Mouse (Mus musculus) CH12F3 (cell line): ENCODE measurements around the gene Gm10518.
"Not testable (repeated sequence)": the region's sequence is repeated elsewhere in the genome, so short reads cannot be mapped to it uniquely, and the experiment has no call there.

Source experiments
- in situ Hi-C: fragments of 300-500 bp; cut with MboI; formaldehyde crosslinking; loops from 2 replicates; pipeline ENCODE4 v1.14.3; 2020; ENCODE audit warnings: low sequenced_read_pairs

Gm10518 gene

GRCm38 (mm10) chr1:179802610-179803512 is at the start of gene Gm10518:
Gene Gm10518 (plus strand): TSS chr1:179803376.
- in situ Hi-C loops: no loop called here

DNA sequence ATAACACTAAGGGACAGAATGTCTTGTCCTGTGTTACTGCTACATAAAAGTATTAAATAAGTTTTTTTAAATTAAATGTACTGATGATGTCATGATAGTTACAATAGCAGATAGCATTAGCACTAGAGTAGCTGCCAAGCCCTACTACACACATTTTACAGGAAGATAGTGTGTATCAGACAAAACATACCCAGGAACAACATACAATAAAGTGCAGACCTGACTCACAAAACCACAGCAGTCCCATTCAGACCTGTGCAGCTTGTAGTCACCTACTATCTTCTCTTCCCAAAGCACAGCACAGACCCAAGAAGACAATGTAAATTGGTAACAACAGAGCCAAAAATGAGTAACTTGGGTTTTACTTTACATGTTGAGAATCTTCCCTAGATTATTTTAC is 46.7 kb upstream of the Gm10518 start:
- in situ Hi-C loops: no loop called here

DNA sequence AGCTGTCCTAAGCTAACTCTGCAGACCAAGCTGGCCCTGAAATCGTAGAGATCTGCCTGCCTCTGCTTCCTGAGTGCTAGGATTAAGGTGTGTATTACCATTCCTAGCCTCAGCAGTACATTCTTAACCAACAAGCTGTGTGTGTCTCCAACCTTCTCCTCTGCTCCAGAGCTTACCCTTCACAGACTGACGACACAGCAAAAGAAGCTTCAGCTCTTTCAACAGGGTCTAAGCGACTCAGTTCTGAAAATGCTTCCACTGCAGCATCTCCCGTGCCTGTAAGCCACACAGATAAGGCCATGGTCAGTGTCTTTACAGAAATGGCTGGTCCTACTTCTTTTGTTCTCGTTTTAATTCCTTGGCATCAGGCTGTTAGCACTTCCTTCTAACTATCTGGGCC is 43.1 kb upstream of the Gm10518 start:
- in situ Hi-C loops: no loop called here

- in situ Hi-C loops: no loop called here
These were observed 42.6 kb upstream of the Gm10518 start for GRCm38 (mm10) chr1:179760553-179760952.

DNA sequence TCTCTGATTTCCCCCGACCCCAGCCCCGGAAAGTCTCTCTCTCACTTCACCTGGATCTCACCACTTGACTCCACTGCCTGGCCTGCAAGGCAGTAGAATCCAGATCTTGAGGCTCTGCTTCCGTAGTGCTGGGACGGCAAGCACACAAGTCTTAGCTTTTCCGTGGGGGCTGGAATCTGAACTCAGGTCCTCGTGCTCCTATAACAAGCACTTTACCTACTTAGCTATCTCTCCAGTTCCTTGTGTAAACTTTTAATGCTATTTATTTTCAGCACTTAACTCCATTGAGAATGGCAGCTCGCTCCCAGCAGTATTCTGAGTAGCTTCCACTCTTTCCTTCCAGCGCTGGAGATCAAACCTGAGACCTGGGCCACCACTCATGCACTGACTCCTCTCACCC is 26.3 kb upstream of the Gm10518 start:
- in situ Hi-C loops: no loop called here

- in situ Hi-C loops: no loop called here
These were observed 19.1 kb upstream of the Gm10518 start for GRCm38 (mm10) chr1:179784098-179784497.

DNA sequence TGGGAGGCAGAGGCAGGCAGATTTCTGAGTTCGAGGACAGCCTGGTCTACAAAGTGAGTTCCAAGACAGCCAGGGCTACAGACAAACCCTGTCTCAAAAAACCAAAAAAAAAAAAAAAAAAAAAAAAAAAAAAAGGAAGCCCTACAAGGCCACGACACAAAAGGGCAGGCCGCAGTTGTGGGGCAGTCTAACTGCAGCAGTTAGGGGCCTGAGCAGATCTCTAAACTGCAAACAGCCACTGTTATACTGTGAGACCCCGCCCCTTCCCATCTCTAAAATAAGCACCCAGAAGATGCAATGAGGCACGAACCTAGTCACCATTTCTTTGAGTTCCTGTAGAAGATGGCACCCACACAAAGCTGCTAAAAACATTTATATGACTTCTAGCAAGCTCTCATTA is 17.7 kb upstream of the Gm10518 start:
- in situ Hi-C loops: no loop called here

DNA sequence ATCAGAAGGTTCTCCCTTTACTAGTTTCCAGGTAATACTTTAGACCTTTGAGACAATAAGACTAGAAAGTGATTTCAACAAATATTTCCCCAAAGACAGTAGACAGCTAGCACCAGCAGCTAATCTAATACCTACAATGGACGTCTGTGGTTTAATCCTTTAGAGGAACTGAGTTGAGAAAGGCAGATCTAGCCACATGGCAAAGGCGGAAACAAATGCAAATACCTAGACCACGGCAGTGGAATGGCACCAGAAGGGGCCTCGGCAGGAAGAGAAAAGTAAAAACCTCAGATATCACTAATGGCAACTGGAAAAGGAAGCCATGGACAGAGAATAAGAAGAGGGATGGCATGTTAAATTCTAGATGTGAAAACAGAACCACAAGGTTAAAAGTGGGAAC is 15.9 kb upstream of the Gm10518 start:
- in situ Hi-C loops: no loop called here

GRCm38 (mm10) chr1:179798794-179799193 is 4.4 kb upstream of the Gm10518 start:
- in situ Hi-C loops: no loop called here

DNA sequence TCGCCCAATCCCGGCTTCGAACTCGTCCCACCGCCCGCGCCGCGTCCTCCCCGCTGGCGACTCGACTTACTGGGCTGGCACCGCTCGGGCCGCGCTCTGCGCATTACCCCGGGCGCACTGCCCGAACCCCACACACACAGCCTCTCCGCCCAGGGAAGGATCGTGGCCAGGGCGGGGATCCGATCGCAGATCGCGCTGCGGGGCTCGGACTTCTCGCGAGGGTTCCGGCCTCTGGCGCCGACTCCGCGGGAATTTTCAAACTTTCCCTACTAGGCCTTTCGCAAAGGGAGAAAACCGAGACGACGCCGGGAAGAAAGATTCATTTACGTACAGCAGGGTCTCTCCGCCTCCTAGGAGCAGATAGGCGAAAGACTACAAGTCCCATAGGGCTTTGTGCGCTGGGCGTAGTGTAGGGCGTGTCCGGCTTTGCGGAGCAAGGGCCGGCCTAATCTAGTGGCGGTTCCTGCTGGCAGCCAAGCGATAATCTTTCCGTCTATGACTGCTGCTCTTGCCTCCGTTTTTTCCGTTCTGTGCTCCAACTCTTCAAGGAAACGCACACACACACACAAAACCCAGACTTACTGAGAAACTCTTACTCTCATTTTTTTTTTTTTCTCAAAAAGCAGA is 450 bp downstream of the Gm10518 start, which contains the start of gene Ahctf1:
TSS of gene Ahctf1 (minus strand) at position 168 of the 627 bp plus-strand sequence.
- in situ Hi-C loops: no loop called here

DNA sequence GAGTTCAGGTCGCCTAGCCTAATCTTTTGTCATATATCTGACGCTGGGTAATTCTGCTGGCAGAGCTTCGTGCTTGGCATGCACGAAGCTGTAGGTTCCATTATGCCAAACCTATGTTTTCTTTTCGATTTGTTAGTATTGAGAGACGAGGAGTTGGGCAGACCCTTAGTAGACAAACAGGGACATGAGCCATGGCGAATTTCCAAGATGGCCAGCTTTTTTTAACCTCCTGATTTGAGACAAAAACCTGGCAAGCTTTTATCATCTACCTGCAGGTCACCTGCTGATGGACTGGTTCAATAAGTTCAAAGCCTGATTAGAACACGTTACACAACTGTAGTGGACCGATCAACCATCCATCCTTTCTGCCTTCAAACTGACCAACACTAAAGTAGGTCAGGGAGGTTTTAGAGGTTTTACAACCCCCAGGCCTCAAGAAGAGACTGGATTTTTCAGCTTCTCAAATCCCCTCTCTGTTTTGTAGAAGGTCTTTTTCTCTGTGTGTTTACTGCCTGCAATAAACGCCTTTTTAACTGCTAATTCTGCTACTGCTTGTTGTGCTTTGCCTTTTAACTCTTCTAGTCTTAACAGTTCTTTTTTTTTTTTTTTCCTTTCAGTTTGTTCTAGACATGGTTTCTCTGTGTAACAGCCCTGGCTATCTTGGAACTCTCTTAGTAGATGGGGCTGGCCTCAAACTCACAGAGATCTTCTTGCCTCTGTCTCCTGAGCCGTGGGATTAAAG is 1.1 kb downstream of the Gm10518 start:
- in situ Hi-C loops: no loop called here

DNA sequence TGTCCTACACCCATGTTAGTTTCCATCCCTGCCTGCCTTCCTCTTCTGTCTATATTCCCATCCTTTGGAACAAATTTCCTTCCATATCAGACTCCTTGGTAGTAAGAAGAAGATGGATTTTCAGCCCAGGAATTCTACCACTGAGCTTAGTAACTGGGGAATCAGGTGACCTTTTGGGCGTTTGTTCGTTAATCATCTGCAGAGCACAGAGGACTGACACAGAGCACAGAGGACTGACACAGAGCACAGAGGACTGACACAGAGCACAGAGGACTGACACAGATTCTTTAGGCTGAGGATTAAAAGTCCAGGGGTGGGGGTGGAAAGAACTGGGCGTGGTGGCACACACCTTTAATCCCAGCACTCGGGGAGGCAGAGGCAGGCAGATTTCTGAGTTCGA is 2.6 kb downstream of the Gm10518 start:
- in situ Hi-C loops: no loop called here

GRCm38 (mm10) chr1:179807468-179807867 is 4.3 kb downstream of the Gm10518 start:
- in situ Hi-C loops: no loop called here

GRCm38 (mm10) chr1:179808300-179808699 is 5.1 kb downstream of the Gm10518 start:
- in situ Hi-C loops: no loop called here

DNA sequence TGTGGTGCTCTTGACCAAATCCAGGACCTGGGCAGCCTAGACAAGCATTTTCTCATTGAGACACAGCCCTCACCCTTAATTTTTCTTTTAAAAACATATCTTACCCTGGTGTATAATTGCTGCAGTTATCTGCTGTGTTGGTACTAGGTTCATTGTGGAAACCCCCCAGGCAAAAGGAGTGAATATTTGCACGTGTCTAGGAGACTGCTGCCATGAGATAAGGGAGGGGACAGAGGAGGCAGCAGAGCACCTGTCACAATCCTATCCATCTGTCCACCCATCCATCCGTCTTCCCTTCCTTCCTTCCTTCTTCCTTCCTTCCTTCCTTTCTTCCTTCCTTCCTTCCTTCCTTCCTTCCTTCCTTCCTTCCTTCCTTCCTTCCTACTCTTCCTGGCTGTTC is 10.2 kb downstream of the Gm10518 start:
- in situ Hi-C loops: no loop called here

DNA sequence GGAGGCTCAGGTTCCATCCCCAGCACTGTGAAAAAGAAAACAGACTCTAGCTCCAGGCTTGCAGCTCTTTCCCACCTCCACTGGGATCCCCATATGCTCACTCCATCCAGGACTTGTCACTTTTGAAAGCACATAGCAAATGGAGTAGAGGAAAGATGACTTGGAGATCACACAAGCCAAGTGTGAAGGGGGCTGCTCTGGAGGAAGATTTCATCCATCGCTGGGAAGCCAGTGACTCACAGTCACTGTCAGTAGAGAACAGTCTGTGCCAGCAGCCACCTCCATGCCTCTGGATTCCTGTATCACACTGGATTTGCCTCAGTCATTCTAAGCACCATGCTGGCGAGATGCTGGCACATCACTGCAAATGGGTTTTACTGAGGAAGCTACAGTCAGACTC is 11.4 kb downstream of the Gm10518 start:
- in situ Hi-C loops: no loop called here

DNA sequence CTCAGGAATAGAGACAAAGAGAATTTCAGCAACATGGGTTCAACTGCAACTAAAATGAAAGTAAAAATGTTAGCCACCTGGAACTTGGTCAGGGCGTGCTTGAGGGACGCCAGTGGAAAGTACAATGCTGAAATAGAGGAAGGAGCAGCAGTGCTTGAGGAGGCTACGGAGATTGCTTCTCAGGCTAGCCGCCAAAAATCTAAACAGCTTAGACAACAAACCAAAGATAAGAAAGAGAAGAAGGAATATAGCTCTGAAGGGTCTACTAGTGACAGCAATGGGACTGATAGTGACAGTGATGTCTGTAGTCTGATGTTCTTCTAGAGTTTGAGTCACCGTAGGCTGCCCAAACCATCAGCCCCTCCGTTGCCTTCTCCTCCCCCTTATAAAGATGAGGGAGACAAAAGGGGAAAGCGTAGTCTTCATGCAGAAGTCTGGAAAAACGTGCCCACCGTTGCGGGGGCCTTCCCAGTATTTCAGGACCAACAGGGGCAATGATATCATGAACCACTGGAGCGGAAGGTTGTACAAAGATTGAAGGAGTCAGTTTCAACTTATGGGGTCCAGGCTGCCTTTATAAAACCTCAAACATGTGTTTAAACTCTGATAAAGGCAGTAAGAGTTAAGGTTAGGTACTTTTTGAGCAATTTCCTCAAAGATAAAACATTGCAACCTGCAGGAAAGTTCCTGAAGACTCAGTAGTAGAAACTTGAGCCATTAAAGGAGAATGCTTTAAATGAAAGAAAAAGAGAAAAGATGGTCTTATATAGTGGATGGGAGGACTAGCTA is 15.5 kb downstream of the Gm10518 start:
- in situ Hi-C loops: not testable (repeated sequence)

DNA sequence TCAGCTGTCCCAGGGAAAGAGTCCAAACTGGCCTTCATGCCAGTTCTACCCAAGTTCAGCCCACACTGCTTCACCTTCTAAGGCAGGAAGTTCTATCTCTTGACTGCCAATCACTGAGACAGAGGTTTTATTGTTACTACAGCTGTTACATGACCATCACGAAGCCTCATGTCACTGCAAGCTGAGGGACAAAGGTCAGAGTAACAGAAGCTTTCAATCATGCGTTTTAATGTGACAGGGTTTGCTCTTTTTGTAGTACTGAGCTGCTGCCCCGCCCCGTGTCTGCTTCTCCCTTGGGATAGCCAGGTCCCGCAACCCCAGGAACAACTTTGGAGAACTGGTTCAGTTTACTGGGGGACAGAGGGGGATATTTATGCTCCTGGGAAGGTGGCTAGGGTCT is 21.4 kb downstream of the Gm10518 start:
- in situ Hi-C loops: no loop called here

- in situ Hi-C loops: no loop called here
These were observed 24.9 kb downstream of the Gm10518 start for GRCm38 (mm10) chr1:179828051-179828450.

DNA sequence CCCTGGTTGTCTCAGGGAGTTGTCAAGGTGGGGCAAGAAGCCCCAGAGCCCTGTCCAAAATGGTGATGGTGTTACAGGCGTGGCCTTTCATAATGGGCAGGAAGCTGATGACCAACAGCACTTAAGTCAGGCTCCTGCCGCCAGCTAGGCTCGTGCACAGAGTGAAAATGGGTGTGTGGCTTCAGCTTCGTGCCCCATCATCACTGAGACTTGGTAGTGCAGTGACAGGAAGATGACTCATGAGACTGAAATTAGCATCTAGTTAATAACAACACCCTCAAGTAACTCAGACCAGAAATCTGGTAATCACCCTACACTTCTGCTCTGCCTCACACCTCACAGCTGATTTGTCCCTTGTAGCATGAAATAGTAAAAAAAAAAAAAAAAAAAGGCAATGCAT is 25.7 kb downstream of the Gm10518 start:
- in situ Hi-C loops: no loop called here
